Mouse (Mus musculus) inflammation-experienced regulatory T-cells, adult 16 weeks (primary cell): ENCODE measurements around the gene Csf3r. TPM values are rescaled to one million over a fixed set of nuclear protein-coding genes. Genes with fewer than 3 reads are reported as not detected.

Source experiments
- polyA plus RNA-seq: library from polyadenylated mRNA; unstranded; fragments of 100-300 nt; shearing (Covaris generic); gene quantifications from one replicate; pipeline ENCODE4 v1.2.1, GENCODE M21; 2017

Gene Csf3r
- polyA plus RNA-seq: not detected

DNA sequence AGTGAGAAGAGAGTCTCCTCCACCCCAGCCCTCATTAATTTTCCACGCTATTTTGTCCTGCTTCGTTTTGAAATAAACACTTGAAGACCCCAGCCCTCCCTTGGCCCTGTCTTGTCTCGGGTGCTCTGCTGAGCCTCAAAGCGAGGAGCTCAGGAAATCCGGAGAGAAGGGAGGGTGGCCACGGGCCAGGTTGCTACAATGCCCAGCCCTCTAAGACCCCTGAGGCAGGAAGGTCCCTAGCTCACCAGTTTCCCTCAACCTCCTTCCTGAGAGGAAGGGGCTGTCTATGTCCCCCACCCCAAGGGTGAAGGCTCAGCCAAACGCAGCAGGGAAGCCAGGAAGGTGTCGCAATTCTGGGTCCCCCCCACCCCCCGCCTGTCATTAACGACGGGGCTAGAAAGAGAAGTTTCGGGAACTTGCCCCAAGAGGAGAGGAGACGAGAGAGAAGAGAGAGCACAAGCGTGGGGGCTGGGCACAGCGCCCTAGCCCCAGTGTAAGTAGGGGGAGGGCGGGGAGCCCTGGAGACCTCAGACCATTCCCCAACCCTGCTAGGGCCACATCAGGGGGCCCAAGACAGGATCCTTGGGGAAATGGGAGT, at the start of gene Csf3r:
Gene Csf3r (plus strand): TSS at position 248 of the 598 bp plus-strand sequence.

DNA sequence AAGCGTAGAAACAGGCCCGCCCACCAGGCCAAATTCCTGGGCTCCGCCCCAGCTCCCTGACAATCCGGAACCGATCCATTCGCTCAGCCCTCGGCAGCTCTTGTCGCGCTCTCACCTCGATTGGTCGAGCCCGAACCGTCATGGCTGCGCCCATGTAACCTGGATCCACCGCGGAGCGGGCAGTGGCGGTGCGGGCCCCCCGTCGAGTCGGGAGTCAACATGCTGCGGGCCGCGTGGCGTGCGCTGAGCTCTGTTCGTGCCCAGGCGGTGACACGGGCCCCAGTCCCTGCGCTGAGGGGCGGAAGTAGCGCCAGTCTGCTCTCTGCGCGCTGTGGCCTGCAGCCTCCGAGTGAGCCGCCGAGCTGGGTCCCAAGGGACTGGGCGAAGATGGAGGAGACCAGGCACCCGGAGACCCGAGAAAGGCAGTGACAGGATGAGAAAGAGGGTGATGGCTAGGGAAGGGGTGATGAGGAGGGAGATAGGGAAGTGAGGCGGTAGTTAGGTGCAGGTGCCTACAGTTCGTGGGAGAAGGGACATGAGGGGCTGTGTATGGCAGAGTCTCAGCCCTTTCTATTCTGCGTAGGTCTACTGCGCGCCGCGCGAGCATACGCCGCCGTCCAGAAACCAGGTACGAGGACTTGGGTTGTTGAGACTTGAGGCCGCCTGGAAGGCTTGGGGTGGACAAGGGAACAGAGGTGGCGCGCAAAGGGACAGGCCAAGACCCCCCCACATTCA, 22.7 kb downstream of the Csf3r start, which contains the start of gene Mrps15:
Gene Mrps15 (plus strand): TSS at position 75 of the 735 bp plus-strand sequence.

GRCm38 (mm10) chr4:126058134-126058996, 34.0 kb downstream of the Csf3r start, which contains the start of gene Oscp1:
TSS of gene Oscp1 (plus strand) at chr4:126058565.

Other genes starting within 250 kb of the Csf3r start
- gene Mrps15, start 22.4 kb downstream of the Csf3r start, polyA plus RNA-seq: 79.9 TPM
- 2.0 TPM for gene Oscp1, start 34.0 kb downstream of the Csf3r start, polyA plus RNA-seq
- gene Lsm10, start 72.1 kb downstream of the Csf3r start, polyA plus RNA-seq: 77.9 TPM
- gene Stk40, start 79.4 kb downstream of the Csf3r start, polyA plus RNA-seq: 18.2 TPM
- gene Eva1b, start 123.2 kb downstream of the Csf3r start, polyA plus RNA-seq: 38.4 TPM
- 1.1 TPM for gene Sh3d21, start 138.9 kb downstream of the Csf3r start, polyA plus RNA-seq
- gene Thrap3, start 178.2 kb downstream of the Csf3r start, polyA plus RNA-seq: 263 TPM
- gene Map7d1, start 231.8 kb downstream of the Csf3r start, polyA plus RNA-seq: 3.7 TPM
- gene Trappc3, start 237.8 kb downstream of the Csf3r start, polyA plus RNA-seq: 112 TPM